Mouse (Mus musculus) liver (tissue): ENCODE results near the gene Cxcl9.
A peak's percentile ranks its signal among the peaks of the same experiment; 100 is the strongest.

ENCODE experiments used
- DNase-seq: peaks from one replicate; pipeline ENCODE4 v3.0.0-alpha.2; 2020; ENCODE audit warnings: mixed read lengths

Cxcl9 gene

DNA sequence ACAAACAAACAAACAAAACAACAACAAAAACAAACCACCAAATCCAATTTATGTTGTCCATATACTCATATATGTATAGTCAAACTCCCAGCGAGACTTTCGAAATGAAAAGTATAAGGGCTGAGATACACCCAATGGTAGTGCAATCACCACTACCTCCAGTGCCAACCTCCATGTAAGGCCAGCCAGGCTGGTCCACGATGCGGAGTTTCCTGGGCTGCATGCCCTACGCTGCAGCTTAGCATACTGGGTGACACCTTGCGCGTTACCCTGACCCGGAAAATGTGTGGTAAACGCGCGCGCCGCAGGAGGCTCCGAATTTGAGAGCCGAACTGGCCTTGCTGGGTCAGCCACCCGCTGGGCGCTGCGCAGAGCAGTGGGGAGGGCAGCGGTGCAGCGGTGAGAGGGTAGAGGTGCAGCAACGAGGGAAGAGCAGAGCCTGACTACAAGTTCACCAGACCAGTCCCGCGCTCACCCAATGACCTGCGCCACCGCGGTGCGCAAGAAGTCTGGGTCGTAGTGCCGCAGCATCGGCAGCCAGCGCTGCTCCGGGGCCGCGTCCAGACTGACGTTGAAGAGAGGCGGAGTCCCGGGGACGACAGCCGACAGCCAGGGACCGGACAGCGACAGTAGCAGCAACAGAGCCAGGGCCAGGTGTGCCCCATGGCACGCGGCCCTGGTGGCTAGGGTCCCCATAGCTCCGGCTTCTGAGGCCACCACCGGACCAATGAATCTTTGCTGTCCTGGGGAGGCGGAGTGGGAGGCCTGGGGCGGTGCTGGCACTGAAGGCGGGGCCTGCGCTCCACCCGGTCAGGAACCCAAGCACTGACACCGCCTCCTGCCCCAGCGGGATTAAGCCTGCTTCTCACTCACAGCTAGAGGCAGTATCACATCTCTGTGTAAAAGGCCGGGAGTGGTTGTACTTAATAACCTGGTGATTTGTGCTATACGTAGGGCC is 50.2 kb downstream of the Cxcl9 start, which contains the start of gene Naaa:
Gene Naaa (minus strand): TSS at position 734 of the 958 bp plus-strand sequence.
- peak; percentile 86 for DNase-seq
